Mouse (Mus musculus): ENCODE data around the gene Foxa3. TPM values are rescaled to one million over a fixed set of nuclear protein-coding genes. Genes with fewer than 3 reads are reported as not detected.

Foxa3 gene
- total and polyA plus RNA-seq, 3 experiments = not detected

DNA sequence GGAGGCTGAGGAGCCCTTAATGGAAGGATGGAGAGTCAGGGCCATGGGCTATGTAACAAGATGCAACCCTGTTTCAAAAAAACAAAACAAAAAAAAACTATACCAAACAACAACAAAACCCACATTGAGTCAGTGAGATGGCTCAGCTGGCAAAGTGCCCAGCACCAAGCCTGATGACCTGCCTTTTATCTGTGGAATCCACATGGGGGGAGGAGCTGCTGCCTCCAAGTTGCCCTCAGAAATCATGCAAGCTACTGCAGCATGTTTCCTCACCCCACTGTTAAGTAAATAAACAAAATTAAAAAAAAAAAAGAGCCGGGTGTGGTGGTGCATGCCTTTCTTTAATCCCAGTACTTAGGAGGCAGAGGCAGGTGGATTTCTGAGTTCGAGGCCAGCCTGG is 36.8 kb downstream of the Foxa3 start (continued):
- TF ChIP-seq JUND (IDR thresholded peaks at IDR 0.05; ENCODE audit: low read depth, low read length) = no peak

DNA sequence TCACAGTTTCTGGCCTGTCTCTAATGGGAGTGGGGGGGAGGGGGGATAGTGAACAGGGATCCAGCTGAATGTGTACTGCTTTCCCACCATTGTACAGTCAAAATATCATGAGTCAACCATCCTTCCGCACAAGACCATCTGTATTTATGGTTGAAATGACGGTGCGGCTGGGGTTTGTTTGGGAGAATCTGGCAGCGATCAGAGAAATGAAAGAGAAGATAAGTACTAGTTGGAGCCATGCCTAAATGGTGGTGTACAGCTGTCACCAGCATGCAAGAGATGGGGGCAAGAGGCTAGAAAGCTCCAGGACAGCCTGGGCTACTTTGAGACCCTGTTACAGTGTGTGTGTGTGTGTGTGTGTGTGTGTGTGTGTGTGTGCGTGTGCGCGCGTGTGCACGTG is 45.0 kb downstream of the Foxa3 start:
- Histone ChIP-seq H3K9me3 (replicated peaks; ENCODE audit: insufficient read depth, low read length) (no peaks in the 10 kb centered on the region), H3K36me3 (ENCODE audit: control insufficient read depth in 1 of 2, insufficient read depth in 2 of 2, low read length in 2 of 2) (no peaks in the 10 kb centered on the region), H3K9ac (ENCODE audit: control insufficient read depth, low read depth, low read length, poor library complexity, severe bottlenecking) (no peak overlapping the region), H3K79me2 (ENCODE audit: control insufficient read depth, insufficient read depth, low read length, poor library complexity) (no peaks in the 10 kb centered on the region), H3K4me1 (ENCODE audit: control insufficient read depth in 1 of 2, insufficient read depth in 2 of 2, low read length in 2 of 2) (0 out of 4 replicates have a peak, but pooled peaks cover 0 to 3% of the 10 kb centered on the region in 2 experiments), H3K27ac (ENCODE audit: control insufficient read depth, low read depth, low read length) (no peak overlapping the region), H3K4me3 (ENCODE audit: control insufficient read depth in 1 of 2, insufficient read depth in 1 of 2, low read depth in 2 of 2, low read length in 2 of 2) (no peak overlapping the region), H3K27me3 (ENCODE audit: control insufficient read depth in 1 of 2, insufficient read depth in 2 of 2, low read length in 2 of 2) (peaks cover 9 to 18% of the 10 kb centered on the region in 2 experiments)
- DNase-seq (ENCODE audit: low read depth, low spot score) = peak; percentile 44
- TF ChIP-seq ELF1 (IDR thresholded peaks at IDR 0.05; ENCODE audit: low read depth, low read length) (no peak), POLR2AphosphoS2 (IDR thresholded peaks at IDR 0.05; ENCODE audit: low read length) (no peak), ETS1 (IDR thresholded peaks at IDR 0.05; ENCODE audit: low read depth, low read length) (peak; percentile 34; the same call in 1 of the 2 replicates)

- no peaks in the 10 kb centered on the region for H3K4me1 ChIP-seq (ENCODE audit: control insufficient read depth in 1 of 2, insufficient read depth in 2 of 2, low read length in 2 of 2)
- no peak overlapping the region for H3K27ac ChIP-seq (ENCODE audit: control insufficient read depth, low read depth, low read length)
- no peak overlapping the region for H3K9ac ChIP-seq (ENCODE audit: control insufficient read depth, low read depth, low read length, poor library complexity, severe bottlenecking)
- TF ChIP-seq CTCF (IDR thresholded peaks at IDR 0.05 in 2 of 3, conservative IDR thresholded peaks at IDR 0.05 in 1 of 3; ENCODE audit: control insufficient read depth in 1 of 3, insufficient read depth in 1 of 3, low read depth in 2 of 3, low read length in 3 of 3, poor library complexity in 1 of 3, severe bottlenecking in 1 of 3) (peak; percentile 38 to 47 (median 41); a peak in 5 of 6 replicates), RAD21 (IDR thresholded peaks at IDR 0.05; ENCODE audit: low read depth, low read length) (peak; percentile 44), CHD1 (IDR thresholded peaks at IDR 0.05; ENCODE audit: low read depth, low read length) (no peak), SMC3 (IDR thresholded peaks at IDR 0.05; ENCODE audit: low read depth, low read length) (peak; percentile 34)
- no peaks in the 10 kb centered on the region for H3K36me3 ChIP-seq (ENCODE audit: control insufficient read depth in 1 of 2, insufficient read depth in 2 of 2, low read length in 2 of 2)
- DNase-seq (ENCODE audit: low read depth, low spot score) = peak; percentile 48
- no peak overlapping the region for H3K4me3 ChIP-seq (ENCODE audit: control insufficient read depth in 1 of 2, insufficient read depth in 1 of 2, low read depth in 2 of 2, low read length in 2 of 2)
- no peaks in the 10 kb centered on the region for H3K9me3 ChIP-seq (replicated peaks; ENCODE audit: insufficient read depth, low read length)
- H3K79me2 ChIP-seq (ENCODE audit: control insufficient read depth, insufficient read depth, low read length, poor library complexity) = no peaks in the 10 kb centered on the region
- H3K27me3 ChIP-seq (ENCODE audit: control insufficient read depth in 1 of 2, insufficient read depth in 2 of 2, low read length in 2 of 2) = peaks cover 15 to 18% of the 10 kb centered on the region in 2 experiments
These were observed 52.4 kb downstream of the Foxa3 start for GRCm38 (mm10) chr7:18970956-18971355.

DNA sequence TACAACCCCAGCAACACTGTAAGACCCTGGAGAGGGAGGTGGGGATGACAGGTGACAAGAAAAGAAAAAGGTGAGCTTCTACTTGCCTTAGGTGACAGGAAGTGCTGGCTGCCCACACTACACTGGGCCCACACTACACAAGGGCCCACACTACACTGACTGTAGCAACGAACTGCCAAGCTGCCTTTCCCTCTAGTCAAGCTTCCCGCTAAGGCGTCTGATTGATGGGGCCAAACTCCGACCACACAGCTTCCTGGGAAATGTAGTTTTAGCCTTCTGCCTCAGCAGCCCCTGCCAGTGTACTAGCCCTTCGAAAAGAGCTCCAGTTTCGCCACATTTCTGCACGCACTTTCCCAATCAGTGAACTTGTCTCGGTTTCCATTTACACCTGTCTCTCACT is 55.7 kb downstream of the Foxa3 start:
- no peak overlapping the region for H3K27ac ChIP-seq (ENCODE audit: control insufficient read depth, low read depth, low read length)
- H3K9me3 ChIP-seq (replicated peaks; ENCODE audit: insufficient read depth, low read length) = no peaks in the 10 kb centered on the region
- DNase-seq (ENCODE audit: low read depth, low spot score) = no peak
- no peaks in the 10 kb centered on the region for H3K36me3 ChIP-seq (ENCODE audit: control insufficient read depth in 1 of 2, insufficient read depth in 2 of 2, low read length in 2 of 2)
- TF ChIP-seq HCFC1 (IDR thresholded peaks at IDR 0.05; ENCODE audit: low read depth, low read length) = peak; percentile 71
- TF ChIP-seq SMC3 (IDR thresholded peaks at IDR 0.05; ENCODE audit: low read depth, low read length) = no peak
- no peak overlapping the region for H3K4me3 ChIP-seq (ENCODE audit: control insufficient read depth in 1 of 2, insufficient read depth in 1 of 2, low read depth in 2 of 2, low read length in 2 of 2)
- 0 out of 4 replicates have a peak, but pooled peaks cover 0 to 5% of the 10 kb centered on the region in 2 experiments for H3K4me1 ChIP-seq (ENCODE audit: control insufficient read depth in 1 of 2, insufficient read depth in 2 of 2, low read length in 2 of 2)
- peaks cover 8 to 15% of the 10 kb centered on the region in 2 experiments for H3K27me3 ChIP-seq (ENCODE audit: control insufficient read depth in 1 of 2, insufficient read depth in 2 of 2, low read length in 2 of 2)
- no peaks in the 10 kb centered on the region for H3K79me2 ChIP-seq (ENCODE audit: control insufficient read depth, insufficient read depth, low read length, poor library complexity)
- no peak overlapping the region for H3K9ac ChIP-seq (ENCODE audit: control insufficient read depth, low read depth, low read length, poor library complexity, severe bottlenecking)

All from MEL (cell line).